Mouse (Mus musculus): Measurements from ENCODE around the gene Cplx3. TPM values are rescaled to one million over a fixed set of nuclear protein-coding genes. Genes with fewer than 3 reads are reported as not detected.

Gene Cplx3
- total RNA-seq, 2 experiments from 2014 or later = 2.4 to 3.2 TPM

DNA sequence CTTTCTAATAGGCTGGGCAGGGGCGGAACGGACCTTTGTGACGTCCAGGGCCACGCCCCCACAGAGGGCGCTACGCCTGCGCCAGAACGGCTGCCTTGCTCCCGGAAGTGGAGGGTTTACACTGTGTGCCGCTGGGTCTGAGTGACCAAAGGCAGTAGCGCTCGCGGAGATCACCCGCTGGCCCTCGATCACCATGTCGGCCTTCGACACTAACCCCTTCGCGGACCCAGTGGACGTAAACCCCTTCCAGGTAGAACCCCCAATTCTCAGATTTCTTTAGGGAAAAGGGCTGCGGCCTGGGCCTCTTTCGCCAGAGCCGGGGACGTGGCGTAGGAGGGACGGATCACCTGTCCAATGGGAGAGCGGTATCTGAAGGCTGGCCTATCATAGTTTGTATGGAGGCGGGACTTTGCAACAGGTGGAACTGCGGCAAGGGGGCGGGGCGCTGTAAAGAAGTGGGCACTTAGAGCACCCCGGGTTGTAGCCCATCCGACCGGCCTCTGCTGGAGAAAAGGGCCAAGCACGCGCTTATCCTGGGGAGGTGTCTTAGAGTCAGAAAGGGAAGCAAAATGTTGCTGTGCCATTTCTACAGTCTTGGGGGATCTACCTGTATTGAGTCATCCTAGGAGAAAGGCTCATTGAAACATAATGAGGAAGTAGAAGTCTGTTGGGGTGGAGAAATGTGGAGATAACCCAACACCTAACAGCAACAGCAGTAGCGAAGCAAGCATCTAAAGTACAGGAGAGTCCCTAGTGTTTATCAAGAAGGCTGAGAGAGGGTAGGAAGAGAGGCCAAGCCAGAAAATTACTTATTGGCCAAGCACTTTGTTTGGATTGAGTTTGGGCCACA is 45.0 kb downstream of the Cplx3 start, which contains the start of gene Scamp2:
TSS of gene Scamp2 (plus strand) at position 83 of the 850 bp plus-strand sequence.
- peak; percentile 94 to 97 for DNase-seq (ENCODE audit: low spot score in 2 of 2)

DNA sequence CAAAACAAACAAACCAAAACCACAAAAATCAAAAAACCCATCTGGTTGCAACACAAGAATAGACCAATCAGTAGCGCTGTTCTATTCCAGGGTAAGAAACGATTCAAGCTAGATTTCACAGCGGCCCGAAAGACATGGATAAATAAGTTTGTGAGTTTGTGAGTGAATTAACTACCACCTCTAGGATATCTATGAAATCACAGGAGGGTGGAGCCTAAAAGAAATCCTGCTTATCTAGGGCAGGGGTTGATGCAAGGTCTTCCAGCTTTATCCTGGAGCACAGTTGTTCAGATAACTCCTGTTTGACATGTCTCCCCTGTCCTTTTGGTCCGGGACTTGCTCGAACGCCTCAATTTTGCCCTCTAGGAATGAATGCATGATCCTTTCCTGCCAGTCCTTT is 45.8 kb downstream of the Cplx3 start:
- no peak for DNase-seq (ENCODE audit: low spot score in 2 of 2)

GRCm38 (mm10) chr9:57559568-57559967 is 46.5 kb downstream of the Cplx3 start:
- no peak for DNase-seq (ENCODE audit: low spot score in 2 of 2)

DNA sequence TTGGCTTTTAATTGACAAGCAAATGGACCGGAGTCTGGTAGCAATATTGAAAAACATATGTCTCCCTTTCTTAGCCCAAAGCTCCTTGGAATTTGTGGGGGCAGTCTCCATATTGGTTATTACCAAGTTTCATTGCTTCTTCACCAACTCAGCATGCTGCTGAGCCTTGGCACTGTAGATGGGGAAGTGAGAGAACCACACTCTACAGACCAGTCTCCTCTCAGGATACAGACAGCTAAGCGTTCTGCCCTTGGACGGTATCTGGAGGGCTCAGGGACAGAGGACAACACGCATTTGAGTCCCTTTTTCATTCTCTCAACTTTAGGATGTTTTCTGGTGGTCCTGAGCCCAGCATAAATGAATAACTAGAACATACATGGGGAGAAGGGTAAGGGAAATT is 47.5 kb downstream of the Cplx3 start:
- DNase-seq (ENCODE audit: low spot score in 2 of 2) = no peak

DNA sequence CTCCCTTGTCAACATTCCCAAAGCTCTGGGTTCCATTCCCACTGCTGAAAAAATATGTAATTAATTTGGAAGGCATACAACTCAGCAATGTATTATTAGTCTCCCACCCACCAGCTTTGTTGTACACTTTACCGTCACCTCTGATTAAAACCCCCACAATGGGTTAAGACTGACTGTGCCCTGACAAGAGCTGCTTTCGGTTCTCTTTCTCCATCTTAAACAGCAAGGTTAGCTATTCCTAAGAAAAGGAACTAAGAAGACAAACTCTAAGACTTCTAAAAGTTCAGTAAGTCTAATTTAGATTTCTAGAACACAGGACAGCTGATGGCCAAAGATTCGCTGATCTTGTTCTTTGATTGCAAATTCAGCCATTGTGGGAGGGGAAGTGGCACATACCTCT is 48.9 kb downstream of the Cplx3 start:
- no peak for DNase-seq (ENCODE audit: low spot score in 2 of 2)

DNA sequence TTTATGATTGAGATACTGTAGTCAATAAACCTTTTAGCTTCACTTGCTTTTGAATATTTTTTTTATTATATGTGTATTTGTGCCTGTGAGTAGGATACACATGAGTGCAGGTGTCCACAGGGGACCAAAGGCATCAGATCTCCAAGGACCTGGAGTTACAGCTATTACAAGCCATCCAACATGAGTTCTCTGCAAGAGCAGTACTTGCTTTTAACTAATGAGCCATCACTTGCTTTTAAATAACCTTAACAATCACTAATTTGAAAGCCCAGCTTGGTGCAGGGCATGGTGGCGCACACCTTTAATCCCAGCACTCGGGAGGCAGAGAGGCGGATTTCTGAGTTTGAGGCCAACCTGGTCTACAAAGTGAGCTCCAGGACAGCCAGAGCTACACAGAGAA is 51.3 kb downstream of the Cplx3 start:
- DNase-seq (ENCODE audit: low spot score in 2 of 2) = no peak

DNA sequence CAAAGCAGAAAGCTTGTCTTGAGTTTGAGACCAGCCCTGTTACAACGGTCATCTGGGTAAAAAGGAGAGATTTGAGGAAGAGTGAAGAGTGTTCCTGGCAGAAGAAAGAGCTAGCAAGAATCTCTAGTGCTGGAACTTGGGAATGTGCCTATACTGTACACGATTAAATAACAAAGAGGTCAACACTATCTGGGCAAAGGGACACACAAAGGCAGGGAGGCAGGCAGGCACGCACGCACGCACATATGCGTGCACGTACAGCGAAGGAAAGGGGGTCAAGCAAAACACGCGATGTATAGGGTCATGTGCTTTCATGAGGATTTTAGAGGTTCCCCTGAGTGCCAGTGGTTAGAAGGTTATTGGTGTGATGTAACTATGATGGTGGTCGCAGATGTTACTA is 53.0 kb downstream of the Cplx3 start:
- no peak for DNase-seq (ENCODE audit: low spot score in 2 of 2)

- peak; percentile 65 to 81 for DNase-seq (ENCODE audit: low spot score in 2 of 2)
These were observed 53.8 kb downstream of the Cplx3 start, which contains the start of gene Mpi for GRCm38 (mm10) chr9:57552139-57552887. Mpi (minus strand) TSS chr9:57552763.

DNA sequence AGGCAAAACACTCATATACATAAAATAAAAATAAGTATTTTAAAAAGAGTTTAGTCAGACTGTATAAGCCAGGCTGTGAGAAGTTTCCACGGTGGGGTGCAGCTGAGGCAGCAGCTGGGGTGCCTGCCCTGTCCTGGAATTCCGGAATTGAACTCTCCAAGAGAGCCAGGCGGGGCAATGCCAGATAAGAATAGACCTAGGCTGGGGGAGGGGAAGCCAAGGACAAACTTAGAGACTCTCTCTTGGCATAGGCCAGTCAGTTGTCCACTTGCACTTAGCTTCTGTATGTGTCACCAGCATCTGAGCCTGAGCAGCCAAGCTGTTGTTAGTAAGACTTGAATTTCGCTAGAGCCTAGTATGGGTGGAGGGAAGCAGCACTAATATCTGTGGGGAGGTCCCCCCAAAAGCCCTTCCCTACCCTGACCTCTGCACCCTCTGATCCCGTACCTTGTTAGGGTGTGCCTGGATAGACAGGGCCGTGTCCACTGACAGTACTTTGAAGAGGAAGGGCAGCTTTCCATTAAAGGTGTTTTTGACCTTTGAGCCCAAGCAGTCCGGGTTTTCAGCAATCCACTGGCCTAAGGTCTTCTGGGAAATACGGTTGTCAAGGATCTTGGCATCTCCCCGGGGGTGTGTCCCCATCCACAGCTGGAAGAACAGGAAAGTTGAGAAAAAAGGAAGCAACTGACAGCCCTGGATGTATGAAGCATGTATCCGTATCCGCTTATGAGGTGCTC is 55.8 kb downstream of the Cplx3 start:
- no peak for DNase-seq (ENCODE audit: low spot score in 2 of 2)

Other genes starting within 250 kb of the Cplx3 start
- 10 to 100 TPM; 14.3 to 15.6 TPM for gene Ppcdc, start 166.2 kb downstream of the Cplx3 start, total RNA-seq (2021)
- 100 to 1,000 TPM; 439 to 441 TPM for gene Scamp5, start 138.2 kb downstream of the Cplx3 start, total RNA-seq (2021)
- gene Rpp25, start 102.3 kb downstream of the Cplx3 start, total RNA-seq (2021) = 10 to 100 TPM in 1 of 2 experiments, 1 to 10 TPM in 1; 8.0 to 12.2 TPM
- 100 to 1,000 TPM; 465 to 477 TPM for gene Cox5a, start 85.0 kb downstream of the Cplx3 start, total RNA-seq (2021)
- gene Fam219b, start 68.8 kb downstream of the Cplx3 start, total RNA-seq (2021) = 10 to 100 TPM; 20.9 to 23.4 TPM
- gene Mpi, start 53.5 kb downstream of the Cplx3 start, total RNA-seq (2021) = 10 to 100 TPM; 71.3 to 78.8 TPM
- gene Scamp2, start 45.3 kb downstream of the Cplx3 start, total RNA-seq (2021) = 10 to 100 TPM; 26.6 to 28.0 TPM
- 10 to 100 TPM; 24.1 to 24.5 TPM for gene Ulk3, start 16.8 kb downstream of the Cplx3 start, total RNA-seq (2021)
- gene Lman1l, start 14.5 kb upstream of the Cplx3 start, total RNA-seq (2021) = not detected
- 10 to 100 TPM; 41.6 to 49.5 TPM for gene Csk, start 47.4 kb upstream of the Cplx3 start, total RNA-seq (2021)
- gene Cyp1a2, start 77.4 kb upstream of the Cplx3 start, total RNA-seq (2021) = not detected
- under 1 TPM; 0.14 to 0.28 TPM for gene Cyp1a1, start 81.6 kb upstream of the Cplx3 start, total RNA-seq (2021)
- 10 to 100 TPM; 12.8 to 14.2 TPM for gene Edc3, start 102.3 kb upstream of the Cplx3 start, total RNA-seq (2021)
- 10 to 100 TPM; 65.6 to 82.9 TPM for gene Clk3, start 159.6 kb upstream of the Cplx3 start, total RNA-seq (2021)
- gene Arid3b, start 230.5 kb upstream of the Cplx3 start, total RNA-seq (2021) = 1 to 10 TPM; 7.0 to 8.9 TPM

Data from layer of hippocampus, postnatal 14 days (tissue).